Mouse (Mus musculus) neural tube, embryonic 13.5 days (tissue): ENCODE data around the gene Kif3a. TPM values are rescaled to one million over a fixed set of nuclear protein-coding genes. Genes with fewer than 3 reads are reported as not detected.

Experiments
- ATAC-seq: fragments of 200-750 bp; cut with Nextera tagmentation; 2 replicates; pipeline ENCODE4 v1.8.0; 2017; ENCODE audit warnings: low read depth, mild to moderate bottlenecking, moderate TSS enrichment, moderate library complexity
- H3K27ac ChIP-seq: fragments of 300-500 bp; sonication (generic); replicated peaks from 2 replicates; pipeline ENCODE4 v1.5.1; 2015; ENCODE audit warnings: moderate library complexity, mild to moderate bottlenecking, inconsistent platforms
- H3K27me3 ChIP-seq: fragments of 300-500 bp; sonication (generic); 2 replicates; pipeline ENCODE4 v1.6.1; 2015; ENCODE audit warnings: mild to moderate bottlenecking, inconsistent platforms
- H3K36me3 ChIP-seq: fragments of 300-500 bp; sonication (generic); 2 replicates; pipeline ENCODE4 v1.6.1; 2015; ENCODE audit warnings: mild to moderate bottlenecking, inconsistent platforms
- H3K4me1 ChIP-seq: fragments of 300-500 bp; sonication (generic); replicated peaks from 2 replicates; pipeline ENCODE4 v1.6.1; 2015; ENCODE audit warnings: inconsistent platforms
- H3K4me2 ChIP-seq: fragments of 300-500 bp; sonication (generic); 2 replicates; pipeline ENCODE4 v1.6.1; 2015; ENCODE audit warnings: inconsistent platforms, mild to moderate bottlenecking, moderate library complexity
- H3K4me3 ChIP-seq: fragments of 300-500 bp; sonication (generic); 2 replicates; pipeline ENCODE4 v1.5.1; 2015; ENCODE audit warnings: mild to moderate bottlenecking, inconsistent platforms
- H3K9ac ChIP-seq: fragments of 300-500 bp; sonication (generic); 2 replicates; pipeline ENCODE4 v1.6.1; 2015; ENCODE audit warnings: moderate library complexity, mild to moderate bottlenecking, inconsistent platforms
- H3K9me3 ChIP-seq: fragments of 300-500 bp; sonication (generic); 2 replicates; pipeline ENCODE4 v1.6.1; 2016; ENCODE audit warnings: inconsistent platforms
- WGBS: fragments of 180-500 bp; shearing (Covaris S2); methylation state at CpG from one replicate; pipeline ENCODE4 v1.1.7; 2015; 5-methylcytosine and 5-hydroxymethylcytosine counted together
- polyA plus RNA-seq: library from polyadenylated mRNA; unstranded; fragments of >200 nt; fragmentation: Nextera tagmentation; extraction: Ambion mirVana; gene quantifications from 2 replicates; pipeline ENCODE4 v1.2.1, GENCODE M21; 2015

Kif3a gene
- polyA plus RNA-seq, 1 experiment from 2014 or later = 272 TPM

GRCm38 (mm10) chr11:53620094-53620493 lies 52.9 kb downstream of the Kif3a start:
- Histone ChIP-seq H3K9ac (no peak overlapping the region), H3K27ac (no peak overlapping the region), H3K9me3 (no peaks in the 10 kb centered on the region), H3K4me1 (no peaks in the 10 kb centered on the region), H3K27me3 (no peaks in the 10 kb centered on the region), H3K36me3 (no peaks in the 10 kb centered on the region), H3K4me2 (no peak overlapping the region), H3K4me3 (no peak overlapping the region)
- ATAC-seq = no peak
- WGBS = 92% methylated on average over 4 of the region's 4 CpGs

GRCm38 (mm10) chr11:53621582-53622439 lies 54.6 kb downstream of the Kif3a start:
- Histone ChIP-seq H3K36me3 (no peaks in the 10 kb centered on the region), H3K4me2 (no peak overlapping the region), H3K9me3 (no peaks in the 10 kb centered on the region), H3K9ac (no peak overlapping the region), H3K4me3 (no peak overlapping the region), H3K4me1 (no peaks in the 10 kb centered on the region), H3K27ac (no peak overlapping the region), H3K27me3 (no peaks in the 10 kb centered on the region)
- ATAC-seq = no peak
- 84% methylated on average over 11 of the region's 11 CpGs for WGBS

- 78% methylated on average over 6 of the region's 6 CpGs for WGBS
Observed at GRCm38 (mm10) chr11:53622440-53622806, 55.2 kb downstream of the Kif3a start.

GRCm38 (mm10) chr11:53623573-53623972 lies 56.4 kb downstream of the Kif3a start:
- no peaks in the 10 kb centered on the region for H3K27me3 ChIP-seq
- 96% methylated on average over 9 of the region's 9 CpGs for WGBS
- no peak overlapping the region for H3K27ac ChIP-seq
- no peak overlapping the region for H3K4me2 ChIP-seq
- no peaks in the 10 kb centered on the region for H3K36me3 ChIP-seq
- H3K9ac ChIP-seq = no peak overlapping the region
- no peaks in the 10 kb centered on the region for H3K4me1 ChIP-seq
- no peak overlapping the region for H3K4me3 ChIP-seq
- no peak for ATAC-seq
- no peaks in the 10 kb centered on the region for H3K9me3 ChIP-seq

More at GRCm38 (mm10) chr11:53622440-53622806, 55.2 kb downstream of the Kif3a start:
- no peaks in the 10 kb centered on the region for H3K27me3 ChIP-seq
- H3K9me3 ChIP-seq = no peaks in the 10 kb centered on the region
- H3K9ac ChIP-seq = no peak overlapping the region
- no peak overlapping the region for H3K27ac ChIP-seq
- no peaks in the 10 kb centered on the region for H3K36me3 ChIP-seq
- no peak overlapping the region for H3K4me2 ChIP-seq
- ATAC-seq = no peak
- H3K4me1 ChIP-seq = no peaks in the 10 kb centered on the region
- H3K4me3 ChIP-seq = no peak overlapping the region

GRCm38 (mm10) chr11:53624124-53624523 lies 56.9 kb downstream of the Kif3a start:
- 98% methylated on average over 2 of the region's 2 CpGs for WGBS

DNA sequence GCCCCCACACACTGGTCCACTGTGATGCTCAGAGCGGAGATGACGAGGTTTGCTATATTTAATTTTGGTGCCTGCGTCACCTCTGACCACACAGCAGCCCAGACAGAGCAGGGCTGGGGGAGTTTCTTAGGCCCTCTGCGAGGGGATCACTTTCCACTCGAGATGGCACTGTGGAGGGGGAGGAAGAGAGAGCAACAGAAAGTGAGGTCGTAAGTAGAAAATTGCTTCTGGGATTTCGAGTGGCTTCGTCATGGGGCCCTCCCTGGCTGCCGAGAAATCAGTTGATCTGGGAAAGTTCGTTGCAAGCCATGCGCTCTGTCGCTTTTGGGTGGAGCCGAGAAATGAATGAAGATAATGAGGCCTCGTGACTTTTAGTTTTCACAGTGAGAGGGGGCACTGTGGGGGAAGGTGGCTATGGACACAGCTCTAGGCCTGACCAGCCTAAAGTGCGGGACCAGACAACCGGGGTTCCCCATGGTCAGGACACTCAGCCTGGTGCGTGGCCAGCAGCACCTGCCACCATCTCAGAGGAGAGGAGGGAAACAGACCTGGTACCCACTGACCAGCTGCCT lies 59.7 kb downstream of the Kif3a start:
- Histone ChIP-seq H3K27ac (no peak overlapping the region), H3K4me1 (no peaks in the 10 kb centered on the region), H3K9me3 (no peaks in the 10 kb centered on the region), H3K27me3 (no peaks in the 10 kb centered on the region), H3K4me2 (no peak overlapping the region), H3K36me3 (no peaks in the 10 kb centered on the region), H3K4me3 (no peak overlapping the region), H3K9ac (no peak overlapping the region)
- WGBS = 73% methylated on average over 17 of the region's 17 CpGs
- ATAC-seq = no peak

More at GRCm38 (mm10) chr11:53624124-53624523, 56.9 kb downstream of the Kif3a start:
- no peaks in the 10 kb centered on the region for H3K4me1 ChIP-seq
- no peaks in the 10 kb centered on the region for H3K9me3 ChIP-seq
- no peak overlapping the region for H3K9ac ChIP-seq
- no peaks in the 10 kb centered on the region for H3K27me3 ChIP-seq
- H3K27ac ChIP-seq = no peak overlapping the region
- no peak overlapping the region for H3K4me2 ChIP-seq
- ATAC-seq = no peak
- H3K36me3 ChIP-seq = no peaks in the 10 kb centered on the region
- no peak overlapping the region for H3K4me3 ChIP-seq

- Histone ChIP-seq H3K4me2 (no peak overlapping the region), H3K27me3 (no peaks in the 10 kb centered on the region), H3K9me3 (no peaks in the 10 kb centered on the region), H3K27ac (no peak overlapping the region), H3K4me1 (no peaks in the 10 kb centered on the region), H3K9ac (no peak overlapping the region), H3K36me3 (no peaks in the 10 kb centered on the region), H3K4me3 (no peak overlapping the region)
- 14% methylated on average over 1 of the region's 1 CpGs for WGBS
- ATAC-seq = peak; percentile 76; the same call in 1 of the 2 replicates
Observed at GRCm38 (mm10) chr11:53627859-53628258, 60.7 kb downstream of the Kif3a start.

GRCm38 (mm10) chr11:53632122-53632733 lies 65.0 kb downstream of the Kif3a start:
- Histone ChIP-seq H3K36me3 (no peaks in the 10 kb centered on the region), H3K9ac (no peak overlapping the region), H3K4me3 (no peak overlapping the region), H3K4me2 (no peak overlapping the region), H3K27ac (no peak overlapping the region), H3K4me1 (peaks cover 14% of the 10 kb centered on the region), H3K9me3 (no peaks in the 10 kb centered on the region), H3K27me3 (peaks cover 21% of the 10 kb centered on the region)
- 71% methylated on average over 14 of the region's 14 CpGs for WGBS
- ATAC-seq = no peak

GRCm38 (mm10) chr11:53633644-53634043 lies 66.5 kb downstream of the Kif3a start:
- H3K4me3 ChIP-seq = no peak overlapping the region
- H3K4me2 ChIP-seq = no peak overlapping the region
- H3K4me1 ChIP-seq = peaks cover 17% of the 10 kb centered on the region
- peaks cover 28% of the 10 kb centered on the region for H3K27me3 ChIP-seq
- WGBS = 91% methylated on average over 7 of the region's 7 CpGs
- no peak overlapping the region for H3K27ac ChIP-seq
- no peaks in the 10 kb centered on the region for H3K36me3 ChIP-seq
- no peak for ATAC-seq
- H3K9me3 ChIP-seq = no peaks in the 10 kb centered on the region
- H3K9ac ChIP-seq = no peak overlapping the region

- Histone ChIP-seq H3K4me1 (peaks cover 17% of the 10 kb centered on the region), H3K4me2 (no peak within 1 kb of the TSS), H3K27ac (no peak within 1 kb of the TSS), H3K9ac (no peak within 1 kb of the TSS), H3K27me3 (peaks cover 28% of the 10 kb centered on the region), H3K4me3 (no peak within 1 kb of the TSS), H3K36me3 (no peaks in the 10 kb centered on the region), H3K9me3 (no peaks in the 10 kb centered on the region)
- ATAC-seq = no peak
- 95% methylated on average over 8 of the region's 8 CpGs for WGBS
Observed at GRCm38 (mm10) chr11:53634556-53634955, 67.4 kb downstream of the Kif3a start, which contains the start of gene Il13. Il13 (minus strand) TSS chr11:53634702.

GRCm38 (mm10) chr11:53635590-53636182 lies 68.5 kb downstream of the Kif3a start:
- H3K4me2 ChIP-seq = peak overlapping the region; percentile 67
- H3K9me3 ChIP-seq = no peaks in the 10 kb centered on the region
- H3K27ac ChIP-seq = no peak overlapping the region
- peak overlapping the region; percentile 38 for H3K4me3 ChIP-seq
- peaks cover 28% of the 10 kb centered on the region for H3K27me3 ChIP-seq
- ATAC-seq = no peak
- H3K36me3 ChIP-seq = no peaks in the 10 kb centered on the region
- 43% methylated on average over 9 of the region's 9 CpGs for WGBS
- peak overlapping the region; percentile 58 for H3K9ac ChIP-seq
- peaks cover 17% of the 10 kb centered on the region for H3K4me1 ChIP-seq

- Histone ChIP-seq H3K9me3 (no peaks in the 10 kb centered on the region), H3K4me3 (peak overlapping the region; percentile 38), H3K9ac (peak overlapping the region; percentile 58), H3K4me2 (peak overlapping the region; percentile 67), H3K36me3 (no peaks in the 10 kb centered on the region), H3K4me1 (peaks cover 17% of the 10 kb centered on the region), H3K27ac (no peak overlapping the region), H3K27me3 (peaks cover 28% of the 10 kb centered on the region)
- ATAC-seq = no peak
- 1% methylated on average over 39 of the region's 40 CpGs for WGBS
Observed at GRCm38 (mm10) chr11:53636183-53636646, 69.0 kb downstream of the Kif3a start.
